Mouse (Mus musculus) yolk sac, embryonic 10.5 days (tissue): ENCODE results near the gene Irak2.

Experiments
- DNase-seq: peaks from one replicate; pipeline ENCODE4 v3.0.0-alpha.2; 2017; ENCODE audit warnings: low spot score

Irak2 gene

GRCm38 (mm10) chr6:113638302-113639040 is at the start of gene Irak2:
Irak2 (plus strand) TSS chr6:113638467.
- DNase-seq, result peak; percentile 89

GRCm38 (mm10) chr6:113592637-113593036 is 45.6 kb upstream of the Irak2 start:
- no peak for DNase-seq

- no peak for DNase-seq
Measured at GRCm38 (mm10) chr6:113597945-113598344, 40.3 kb upstream of the Irak2 start.

- no peak for DNase-seq
Measured at GRCm38 (mm10) chr6:113599833-113600232, 38.4 kb upstream of the Irak2 start.

GRCm38 (mm10) chr6:113600543-113601139 is 37.6 kb upstream of the Irak2 start, which contains the start of gene Fancd2os:
Fancd2os (minus strand) TSS chr6:113600715.
- DNase-seq, result peak; percentile 26

GRCm38 (mm10) chr6:113602821-113603220 is 35.4 kb upstream of the Irak2 start:
- no peak for DNase-seq

- no peak for DNase-seq
Measured at GRCm38 (mm10) chr6:113603993-113604392, 34.3 kb upstream of the Irak2 start.

- DNase-seq, result peak; percentile 84
Measured at GRCm38 (mm10) chr6:113604432-113605223, 33.6 kb upstream of the Irak2 start, which contains the start of gene Brk1. Brk1 (plus strand) TSS chr6:113604772.

GRCm38 (mm10) chr6:113605224-113605545 is 33.1 kb upstream of the Irak2 start:
- no peak for DNase-seq

- peak; percentile 25 for DNase-seq
Measured at GRCm38 (mm10) chr6:113608871-113609270, 29.4 kb upstream of the Irak2 start.

GRCm38 (mm10) chr6:113609293-113609692 is 29.0 kb upstream of the Irak2 start:
- DNase-seq, result no peak

GRCm38 (mm10) chr6:113612258-113612969 is 25.9 kb upstream of the Irak2 start:
- DNase-seq, result no peak

- no peak for DNase-seq
Measured at GRCm38 (mm10) chr6:113614152-113614551, 24.1 kb upstream of the Irak2 start.

- no peak for DNase-seq
Measured at GRCm38 (mm10) chr6:113614997-113615396, 23.3 kb upstream of the Irak2 start.

GRCm38 (mm10) chr6:113615489-113615888 is 22.8 kb upstream of the Irak2 start:
- no peak for DNase-seq

- no peak for DNase-seq
Measured at GRCm38 (mm10) chr6:113623386-113623785, 14.9 kb upstream of the Irak2 start.

GRCm38 (mm10) chr6:113623941-113624751 is 14.1 kb upstream of the Irak2 start, which contains the start of gene Vhl:
Vhl (plus strand) TSS chr6:113623959.
- peak; percentile 88 for DNase-seq

- no peak for DNase-seq
Measured at GRCm38 (mm10) chr6:113624989-113625770, 13.1 kb upstream of the Irak2 start.

- no peak for DNase-seq
Measured at GRCm38 (mm10) chr6:113630322-113630721, 7.9 kb upstream of the Irak2 start.

- DNase-seq, result no peak
Measured at GRCm38 (mm10) chr6:113632863-113633262, 5.4 kb upstream of the Irak2 start.
